Comparison of ENCODE assay signal across 8 mouse cellular contexts in the genomic region with DNA sequence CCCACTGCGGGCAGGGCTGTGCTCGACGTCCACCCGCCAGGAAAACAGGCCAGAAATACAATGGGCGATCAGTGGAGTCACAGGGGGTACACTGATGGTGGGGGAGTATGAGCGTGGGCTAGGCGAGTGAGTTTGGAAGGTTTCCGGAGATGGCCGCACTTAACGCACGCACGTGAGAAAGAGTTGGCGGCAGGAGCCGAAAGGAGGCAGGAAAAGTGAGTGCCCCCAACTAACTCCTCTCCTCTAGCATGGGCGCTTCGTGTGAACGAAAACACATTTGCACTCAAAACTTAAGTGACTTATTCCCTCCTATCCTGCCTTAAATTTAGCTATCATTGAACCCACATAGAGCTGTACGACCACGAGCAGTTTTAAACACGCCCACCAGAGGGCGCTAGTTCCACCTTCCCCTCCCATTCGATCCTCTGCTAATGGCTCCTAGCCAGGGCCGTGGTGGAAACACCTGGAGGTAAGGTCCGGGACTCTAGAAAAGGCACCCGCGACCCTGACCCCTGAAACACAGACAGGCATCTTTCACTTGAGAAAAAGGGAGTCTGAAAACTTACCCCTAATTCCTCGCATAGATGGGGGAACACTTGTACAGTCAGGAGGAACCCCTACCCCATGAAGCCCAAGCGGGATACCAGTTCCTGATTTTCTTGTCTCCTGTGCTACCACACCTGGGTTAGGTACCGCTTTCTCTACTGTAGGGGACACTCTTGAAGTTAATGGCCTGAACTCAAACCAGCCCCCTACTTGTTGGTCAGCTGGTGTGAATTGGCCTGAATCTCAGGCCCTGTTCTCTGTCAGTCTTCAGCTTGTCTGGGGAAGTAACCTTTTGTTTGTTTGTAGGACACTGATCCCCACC. TPM values are rescaled to one million over a fixed set of nuclear protein-coding genes. Genes with fewer than 3 reads are reported as not detected.
DNase-seq lines count a peak whose midpoint lies in the region; ATAC-seq and TF ChIP-seq lines count a peak whose summit lies in the region.

No protein-coding gene starts in this region.

- peak; percentile 31; the same call in 1 of the 2 replicates for ATAC-seq in midbrain, embryonic 11.5 days (ENCODE audit: low FRiP score)
- no peak for ATAC-seq in midbrain, embryonic 16.5 days
- ATAC-seq in inflammation-experienced regulatory T-cells, adult 6 months = peak; percentile 40

- no peak overlapping the region for H3K4me3 ChIP-seq in midbrain, embryonic 11.5 days (ENCODE audit: low read depth, low read length)
- H3K4me3 ChIP-seq in midbrain, embryonic 16.5 days (ENCODE audit: low read depth, low read length) = no peak overlapping the region
- H3K4me3 ChIP-seq in left cerebral cortex, adult 2 months = no peak overlapping the region

- intact Hi-C loops in left cerebral cortex, adult 2 months (cut with DNase I) = loop anchor here (2.0 to 5.0 kb wide), 3 partner anchors 89 to 526 kb away; no protein-coding TSS in a partner anchor

- 8% methylated on average over 29 of the region's 29 CpGs for WGBS in midbrain, embryonic 11.5 days
- 10% methylated on average over 29 of the region's 29 CpGs for WGBS in midbrain, embryonic 16.5 days

- no peaks in the 10 kb centered on the region for H3K36me3 ChIP-seq in midbrain, embryonic 11.5 days (ENCODE audit: control insufficient read depth, insufficient read depth, low read length)
- H3K36me3 ChIP-seq in midbrain, embryonic 16.5 days (ENCODE audit: control insufficient read depth, insufficient read depth, low read length) = no peaks in the 10 kb centered on the region

- H3K27me3 ChIP-seq in midbrain, embryonic 11.5 days (ENCODE audit: control insufficient read depth, insufficient read depth, low read length) = peaks cover 59% of the 10 kb centered on the region
- H3K27me3 ChIP-seq in midbrain, embryonic 16.5 days (ENCODE audit: control insufficient read depth, insufficient read depth, low read depth, low read length) = peaks cover 39% of the 10 kb centered on the region

- TF ChIP-seq CTCF in left cerebral cortex, adult 2 months (IDR thresholded peaks at IDR 0.05) = peak; percentile 87

- H3K27ac ChIP-seq in midbrain, embryonic 11.5 days (ENCODE audit: low read depth, low read length) = no peak overlapping the region
- H3K27ac ChIP-seq in midbrain, embryonic 16.5 days (ENCODE audit: low read length) = no peak overlapping the region
- H3K27ac ChIP-seq in left cerebral cortex, adult 2 months = no peak overlapping the region

- DNase-seq in midbrain, embryonic 11.5 days (ENCODE audit: low spot score, missing footprints) = peak; percentile 98
- peak; percentile 69 for DNase-seq in cerebellum, adult 9-11 months
- DNase-seq in gastrocnemius, adult 8-10 months (ENCODE audit: low spot score in 2 of 2) = peak; percentile 54 to 62
- DNase-seq in left cerebral cortex, adult 2 months (ENCODE audit: extremely low spot score in 1 of 2, low spot score in 2 of 2) = peak; percentile 73 to 77
- peak; percentile 72 to 83 for DNase-seq in lung, postnatal 4 days
- peak; percentile 74 to 87 for DNase-seq in spleen, postnatal 10 days (ENCODE audit: low spot score in 2 of 2)

- H3K4me2 ChIP-seq in midbrain, embryonic 11.5 days = no peak overlapping the region
- H3K4me2 ChIP-seq in midbrain, embryonic 16.5 days (ENCODE audit: low read length) = no peak overlapping the region

- H3K4me1 ChIP-seq in midbrain, embryonic 11.5 days (ENCODE audit: control insufficient read depth, insufficient read depth, low read length) = peaks cover 24% of the 10 kb centered on the region
- peaks cover 26% of the 10 kb centered on the region for H3K4me1 ChIP-seq in midbrain, embryonic 16.5 days (ENCODE audit: control insufficient read depth, insufficient read depth, low read length)

- H3K9ac ChIP-seq in midbrain, embryonic 11.5 days (ENCODE audit: low read length) = no peak overlapping the region
- no peak overlapping the region for H3K9ac ChIP-seq in midbrain, embryonic 16.5 days (ENCODE audit: low read depth, low read length)

- H3K9me3 ChIP-seq in midbrain, embryonic 11.5 days (ENCODE audit: control insufficient read depth, low read length) = no peaks in the 10 kb centered on the region
- no peaks in the 10 kb centered on the region for H3K9me3 ChIP-seq in midbrain, embryonic 16.5 days (replicated peaks; ENCODE audit: control insufficient read depth, low read length, poor library complexity, severe bottlenecking)

RNA-seq across cellular contexts. Expression of a gene that starts 3.0 kb away (rescaled TPM):
- 9.3 and 10.4 TPM in 2 replicates for polyA plus RNA-seq in midbrain, embryonic 11.5 days (2014; fragmentation: Nextera tagmentation; extraction: Ambion mirVana)
- polyA plus RNA-seq in midbrain, embryonic 16.5 days (2015; fragmentation: Nextera tagmentation; extraction: Ambion mirVana) = 7.9 TPM in 2 replicates
- 10 to 100 TPM; 10.8 to 14.0 (median 12.7) TPM for total RNA-seq in gastrocnemius, adult 8-10 months (2022)
- 10 to 100 TPM; 12.9 to 73.1 (median 57.3) TPM for polyA plus RNA-seq in inflammation-experienced regulatory T-cells, adult 6 months (2017; shearing (Covaris generic))
- total RNA-seq in left cerebral cortex, adult 2 months (2021) = 1 to 10 TPM; 4.1 to 6.8 TPM

RNA-seq across cellular contexts. Expression of a gene that starts 3.7 kb away (rescaled TPM):
- polyA plus RNA-seq in midbrain, embryonic 11.5 days (2014; fragmentation: Nextera tagmentation; extraction: Ambion mirVana) = 8.5 and 11.4 TPM in 2 replicates
- polyA plus RNA-seq in midbrain, embryonic 16.5 days (2015; fragmentation: Nextera tagmentation; extraction: Ambion mirVana) = 0.23 and 1.2 TPM in 2 replicates
- not detected for total RNA-seq in gastrocnemius, adult 8-10 months (2022)
- not detected for polyA plus RNA-seq in inflammation-experienced regulatory T-cells, adult 6 months (2017; shearing (Covaris generic))
- total RNA-seq in left cerebral cortex, adult 2 months (2021) = not detected

RNA-seq across cellular contexts. Expression of a gene that starts 37.2 kb away (rescaled TPM):
- 68.8 and 78.9 TPM in 2 replicates for polyA plus RNA-seq in midbrain, embryonic 11.5 days (2014; fragmentation: Nextera tagmentation; extraction: Ambion mirVana)
- polyA plus RNA-seq in midbrain, embryonic 16.5 days (2015; fragmentation: Nextera tagmentation; extraction: Ambion mirVana) = 76.5 and 84.0 TPM in 2 replicates
- total RNA-seq in gastrocnemius, adult 8-10 months (2022) = 10 to 100 TPM; 32.7 to 43.3 (median 39.8) TPM
- polyA plus RNA-seq in inflammation-experienced regulatory T-cells, adult 6 months (2017; shearing (Covaris generic)) = 100 to 1,000 TPM; 124 to 242 (median 205) TPM
- 100 to 1,000 TPM; 164 to 176 TPM for total RNA-seq in left cerebral cortex, adult 2 months (2021)
